Mouse (Mus musculus) B cell, adult 2 months (primary cell): Measurements from ENCODE around the gene Prg3.

ENCODE experiments used
- DNase-seq, 2 experiments: peaks; one replicate each; pipeline ENCODE4 v3.0.0; 2022

The Prg3 gene

GRCm38 (mm10) chr2:84987930-84988329 lies at the start of gene Prg3:
Gene Prg3, plus strand, starts transcription at chr2:84988215.
- DNase-seq = peak; percentile 32 to 41

GRCm38 (mm10) chr2:84938249-84938946 lies 49.6 kb upstream of the Prg3 start:
- DNase-seq = peak; percentile 52 to 56

DNA sequence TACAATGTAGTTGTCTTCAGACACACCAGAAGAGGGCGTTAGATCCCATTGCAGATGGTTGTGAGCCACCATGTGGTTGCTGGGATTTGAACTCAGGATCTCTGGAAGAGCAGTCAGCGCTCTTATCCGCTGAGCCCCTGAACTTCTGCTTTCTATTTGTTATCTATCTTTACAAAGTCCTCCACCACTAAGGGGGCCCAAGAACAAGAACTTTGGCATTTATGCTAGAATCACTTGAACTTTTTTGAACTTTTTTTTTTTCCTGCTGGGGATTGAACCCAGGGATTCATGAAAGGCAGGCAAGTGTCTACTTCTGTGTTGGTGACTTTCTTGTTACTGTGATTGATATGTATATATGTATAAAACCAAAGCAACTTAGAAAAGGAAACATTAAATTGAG lies 48.7 kb upstream of the Prg3 start:
- DNase-seq = peak in 1 of 2 experiments; percentile 14

GRCm38 (mm10) chr2:84939711-84940110 lies 48.3 kb upstream of the Prg3 start:
- no peak for DNase-seq

- DNase-seq = no peak
Measured at GRCm38 (mm10) chr2:84941332-84941731, 46.7 kb upstream of the Prg3 start.

DNA sequence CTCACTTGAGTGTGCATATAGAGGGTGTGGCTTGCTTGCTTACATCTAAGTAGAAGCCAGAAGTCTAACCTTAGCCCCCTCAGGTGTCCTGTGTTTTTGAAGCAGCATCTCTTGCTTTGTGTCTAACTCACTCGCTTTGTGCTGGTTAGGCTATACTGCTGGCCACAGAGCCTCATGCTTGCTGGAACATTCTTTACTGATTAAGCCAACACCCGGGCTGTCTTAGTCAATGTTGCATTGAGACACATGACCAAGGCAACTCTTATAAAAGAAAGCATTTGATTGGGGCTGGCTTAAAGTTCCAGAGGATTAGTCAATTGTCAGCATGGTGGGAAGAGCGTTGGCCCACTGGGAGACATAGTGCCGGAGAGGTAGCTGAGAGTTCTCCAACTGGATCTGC lies 46.2 kb upstream of the Prg3 start:
- DNase-seq = no peak

DNA sequence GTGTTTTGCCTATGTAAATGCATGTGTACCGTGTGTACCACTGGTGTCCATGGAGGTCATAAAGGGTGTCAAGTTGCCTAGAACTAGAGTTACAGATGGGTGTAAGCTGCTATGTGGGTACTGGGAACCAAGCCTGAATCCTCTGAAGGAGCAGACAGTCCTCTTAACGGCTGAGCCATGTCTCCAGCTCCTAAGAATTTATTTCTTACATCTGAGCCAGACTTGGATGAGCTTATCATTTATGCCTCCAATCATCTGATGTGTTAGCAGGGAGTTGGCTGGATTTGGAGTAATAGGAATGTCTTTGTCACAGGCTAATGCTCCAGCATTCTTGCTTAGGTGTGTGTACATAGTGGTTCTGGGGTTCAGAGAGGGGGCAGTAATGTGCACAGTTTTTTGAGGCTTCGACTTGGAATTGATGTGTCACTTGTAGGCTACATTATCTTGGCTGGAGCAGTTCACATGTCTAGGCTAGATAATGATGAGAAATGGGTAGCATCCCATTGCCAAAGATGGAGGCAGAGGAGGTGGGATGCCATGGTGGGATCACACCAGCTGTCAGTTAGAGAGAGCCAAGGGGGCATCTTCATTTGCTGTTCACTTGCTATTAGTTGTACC lies 40.8 kb upstream of the Prg3 start:
- DNase-seq = no peak

- DNase-seq = no peak
Measured at GRCm38 (mm10) chr2:84948252-84948651, 39.8 kb upstream of the Prg3 start.

DNA sequence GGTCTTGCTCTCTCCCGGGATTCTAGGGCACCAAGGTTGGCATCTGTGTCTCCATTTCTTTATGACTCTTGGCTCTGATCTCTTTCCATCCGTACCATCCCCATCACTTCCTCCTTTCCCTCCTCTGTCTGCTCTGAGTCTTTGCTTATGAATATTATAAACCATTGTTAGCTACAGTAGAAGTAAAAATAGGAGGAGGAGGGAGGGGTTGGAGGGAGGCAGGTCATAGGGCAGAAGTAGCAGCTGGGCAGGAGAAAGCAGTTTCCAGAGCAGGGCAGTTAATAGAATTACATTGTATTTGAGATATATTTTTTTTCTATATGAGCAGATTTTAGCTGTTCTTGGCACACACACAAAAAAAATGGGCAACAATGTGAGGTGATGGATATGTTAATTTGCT lies 39.3 kb upstream of the Prg3 start:
- DNase-seq = no peak

- no peak for DNase-seq
Measured at GRCm38 (mm10) chr2:84951027-84951426, 37.0 kb upstream of the Prg3 start.

DNA sequence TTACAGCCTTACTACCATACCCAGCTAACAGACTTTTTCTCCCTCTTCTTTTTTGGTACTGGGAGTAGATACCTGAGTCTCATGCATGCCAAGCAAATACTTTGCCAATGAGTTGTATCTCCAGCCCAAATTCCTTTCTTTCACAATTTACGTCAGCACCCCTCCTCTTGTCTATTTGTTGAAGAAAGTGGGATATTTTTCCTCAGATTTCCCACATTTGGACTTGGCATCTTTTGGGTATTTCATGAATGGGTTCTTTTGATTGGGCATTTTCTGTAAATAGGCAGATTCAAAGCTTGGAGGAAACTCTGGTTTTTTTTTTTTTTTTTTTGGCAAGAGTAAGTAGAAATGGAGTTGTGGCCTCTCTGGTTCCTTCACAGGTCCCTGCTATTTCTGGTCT lies 35.8 kb upstream of the Prg3 start:
- no peak for DNase-seq

DNA sequence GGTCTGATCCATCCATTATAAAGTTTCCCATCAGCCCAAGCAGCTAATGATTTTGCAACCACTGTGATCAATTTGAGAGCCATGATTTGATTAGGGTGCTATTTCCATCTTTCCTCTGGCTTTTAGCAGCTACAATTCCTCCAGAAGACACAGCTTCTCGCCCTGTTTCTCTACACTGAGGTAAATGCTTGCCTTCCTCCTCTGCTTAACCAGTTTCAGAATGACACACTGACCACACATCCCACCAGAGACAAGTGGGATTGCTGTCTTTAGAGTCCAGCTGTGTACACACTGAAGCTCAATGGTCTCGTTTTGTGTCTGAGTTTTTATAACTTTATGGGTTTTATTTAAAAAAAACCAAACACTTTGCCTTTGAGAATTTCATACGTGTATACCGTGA lies 35.3 kb upstream of the Prg3 start:
- no peak for DNase-seq

DNA sequence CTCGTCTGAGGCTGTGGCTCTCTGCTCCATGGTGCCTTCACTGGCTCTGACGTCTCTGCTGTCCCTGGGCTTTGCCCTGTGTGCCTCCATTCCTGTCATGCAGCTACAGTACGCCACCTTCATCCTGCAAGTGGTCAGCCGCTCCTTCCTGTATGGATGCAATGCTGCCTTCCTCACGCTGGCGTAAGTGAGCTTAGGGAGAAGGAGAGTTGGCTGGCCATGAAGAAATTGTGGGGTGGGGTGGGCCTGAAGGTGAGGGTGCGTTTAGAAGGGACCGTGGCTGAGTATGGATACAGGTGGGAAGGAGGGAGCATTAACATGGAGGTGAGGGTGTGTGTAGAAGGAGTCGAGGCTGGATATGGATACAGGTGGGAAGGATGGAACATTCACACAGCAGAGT lies 32.6 kb upstream of the Prg3 start:
- no peak for DNase-seq

GRCm38 (mm10) chr2:84956274-84956673 lies 31.7 kb upstream of the Prg3 start:
- DNase-seq = peak; percentile 91 to 92

- no peak for DNase-seq
Measured at GRCm38 (mm10) chr2:84958588-84959264, 29.3 kb upstream of the Prg3 start.

- DNase-seq = peak in 1 of 2 experiments; percentile 7
Measured at GRCm38 (mm10) chr2:84961300-84961699, 26.7 kb upstream of the Prg3 start.

DNA sequence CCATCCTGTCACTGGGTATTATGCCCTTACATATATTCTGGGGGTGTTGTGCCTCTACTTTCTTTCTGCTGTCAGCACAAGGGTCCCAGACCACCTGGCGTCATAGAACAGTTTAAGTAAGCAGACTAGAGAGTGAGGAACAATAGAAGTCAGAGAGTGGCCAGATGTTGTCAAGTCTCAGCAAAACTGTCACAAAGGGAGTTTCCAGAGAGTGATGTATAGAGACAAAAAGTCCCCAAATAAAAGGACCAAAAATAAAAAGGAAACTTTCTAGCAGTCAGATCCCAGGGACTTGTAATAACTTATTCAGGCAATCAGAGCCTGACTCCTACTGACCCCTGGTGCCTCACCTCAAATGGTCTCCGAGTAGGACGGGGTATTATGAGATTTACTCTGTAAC lies 26.1 kb upstream of the Prg3 start:
- no peak for DNase-seq

DNA sequence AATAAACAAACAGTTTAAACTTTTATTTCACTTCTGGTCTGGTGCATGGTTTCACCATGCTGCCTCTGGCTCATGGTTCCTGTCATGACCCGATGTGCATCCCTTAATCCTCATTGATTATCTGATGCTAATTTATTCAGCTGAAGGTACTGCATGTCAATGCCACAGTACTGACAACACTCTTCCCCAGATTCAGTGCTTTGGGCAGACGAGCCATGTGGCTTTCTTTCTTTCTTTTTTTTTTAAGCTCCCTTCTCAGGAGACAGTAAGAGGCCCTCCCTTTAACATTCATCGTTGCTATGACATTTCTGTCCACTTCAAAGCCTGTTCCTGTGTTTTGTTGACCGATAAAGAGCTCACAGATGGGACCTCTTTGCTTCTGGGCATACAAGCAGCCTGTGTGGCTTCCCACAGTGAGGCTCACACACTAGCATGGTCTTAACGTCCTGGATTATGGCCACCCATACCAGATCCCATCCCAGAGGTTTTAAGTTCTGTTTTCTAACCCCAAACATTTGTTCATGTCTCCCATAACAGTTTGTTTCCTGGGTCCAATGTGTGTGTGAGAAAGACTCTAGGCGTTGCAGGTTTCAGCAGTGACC lies 25.0 kb upstream of the Prg3 start:
- no peak for DNase-seq

GRCm38 (mm10) chr2:84964111-84964801 lies 23.8 kb upstream of the Prg3 start:
- DNase-seq = peak; percentile 53 to 60

- peak; percentile 36 to 38 for DNase-seq
Measured at GRCm38 (mm10) chr2:84967318-84967991, 20.6 kb upstream of the Prg3 start.

- no peak for DNase-seq
Measured at GRCm38 (mm10) chr2:84975580-84975979, 12.4 kb upstream of the Prg3 start.

- DNase-seq = no peak
Measured at GRCm38 (mm10) chr2:84980188-84980587, 7.8 kb upstream of the Prg3 start, which contains the start of gene Prg2. Gene Prg2, plus strand, starts transcription at chr2:84980461.
